Mouse (Mus musculus) stomach, postnatal 0 days (tissue): ENCODE results near the gene Amdhd1.

Experiments
- CTCF ChIP-seq: IDR thresholded peaks from 2 replicates; pipeline ENCODE4 v1.5.1; 2016; ENCODE audit warnings: antibody characterized with exemption, low read depth, mild to moderate bottlenecking, moderate library complexity
- EP300 ChIP-seq: optimal IDR thresholded peaks from 2 replicates; pipeline ENCODE3; 2016; ENCODE audit warnings: antibody characterized with exemption

- TF ChIP-seq CTCF (no peak), EP300 (no peak)
Measured at GRCm38 (mm10) chr10:93575960-93576359, 36.1 kb upstream of the Amdhd1 start.
